Mouse (Mus musculus) thymus, postnatal 14 days (tissue): ENCODE measurements around the gene Rnf185.

Experiments used
- DNase-seq: peaks from one replicate; pipeline ENCODE4 v3.0.0; 2021

Gene Rnf185

DNA sequence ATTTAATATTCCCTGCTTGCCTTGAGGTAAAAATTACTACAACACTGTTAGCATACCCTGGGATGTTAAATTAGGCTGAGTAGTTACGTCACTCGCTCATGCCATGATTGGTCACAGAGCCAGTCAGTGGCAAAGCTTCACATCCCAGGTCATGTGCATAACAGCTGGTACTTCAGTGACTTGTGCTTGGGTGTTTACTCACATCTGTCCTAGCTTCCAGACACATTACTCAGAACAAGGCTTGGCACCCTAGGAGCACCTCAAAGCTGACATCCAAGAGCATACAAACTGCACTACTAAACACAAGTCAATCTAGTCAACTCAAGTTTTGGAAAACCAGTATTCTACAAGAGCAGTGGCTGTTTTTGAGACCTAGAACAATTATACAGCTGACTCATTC, 9.1 kb downstream of the Rnf185 start:
- DNase-seq: no peak

DNA sequence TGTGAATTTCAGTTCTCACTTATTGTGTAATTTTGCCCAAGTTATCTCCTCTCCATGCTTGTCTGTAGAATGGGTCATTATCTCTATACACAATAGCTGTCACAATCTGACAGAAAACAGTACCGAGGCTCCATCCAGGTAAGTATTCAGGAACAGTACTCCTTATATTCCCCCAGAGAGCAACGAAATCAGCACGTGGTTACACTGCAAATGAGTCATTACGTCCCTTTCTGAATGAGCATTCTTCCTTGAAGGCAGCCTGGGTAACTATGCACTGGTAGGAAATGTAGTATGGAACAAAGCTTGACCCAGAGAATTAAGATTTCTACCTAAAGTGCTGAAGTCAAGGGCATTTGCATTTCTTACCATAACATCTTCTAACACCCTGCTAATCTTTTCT, 9.5 kb downstream of the Rnf185 start:
- DNase-seq: no peak

DNA sequence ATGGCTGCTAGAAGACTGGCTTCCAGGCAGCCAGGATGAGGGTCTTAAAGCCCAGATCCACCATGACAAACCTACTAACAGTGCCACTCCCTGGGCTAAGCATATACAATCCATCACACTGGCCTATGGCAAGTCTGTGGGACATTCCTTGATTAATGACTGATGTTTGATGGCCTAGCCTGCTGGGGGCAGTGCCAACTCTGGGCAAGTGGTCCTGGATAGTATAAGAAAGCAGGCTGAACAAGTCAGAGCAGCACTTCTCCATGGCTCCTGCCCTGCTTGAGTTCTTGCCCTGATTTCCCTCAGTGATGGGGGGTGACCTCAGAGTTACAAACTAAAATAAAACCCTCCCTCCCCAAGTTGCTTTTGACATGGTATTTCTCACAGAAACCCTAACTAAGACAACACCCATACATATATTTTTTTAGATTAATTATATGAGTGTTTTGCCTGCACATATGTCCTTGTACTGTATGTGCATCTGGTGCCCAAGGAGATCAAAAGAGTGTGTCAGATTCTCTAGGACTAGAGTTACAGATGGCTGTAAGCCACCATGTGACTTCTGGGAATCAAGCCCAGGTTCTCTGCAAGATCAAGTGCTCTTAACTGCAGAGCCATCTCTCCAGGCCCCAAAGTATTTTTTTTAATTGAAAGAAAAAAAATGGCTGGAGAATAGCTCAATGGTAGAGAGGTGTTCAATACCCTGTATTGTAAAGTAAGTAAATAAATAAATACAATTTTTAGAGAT, 10.3 kb downstream of the Rnf185 start:
- DNase-seq: no peak

DNA sequence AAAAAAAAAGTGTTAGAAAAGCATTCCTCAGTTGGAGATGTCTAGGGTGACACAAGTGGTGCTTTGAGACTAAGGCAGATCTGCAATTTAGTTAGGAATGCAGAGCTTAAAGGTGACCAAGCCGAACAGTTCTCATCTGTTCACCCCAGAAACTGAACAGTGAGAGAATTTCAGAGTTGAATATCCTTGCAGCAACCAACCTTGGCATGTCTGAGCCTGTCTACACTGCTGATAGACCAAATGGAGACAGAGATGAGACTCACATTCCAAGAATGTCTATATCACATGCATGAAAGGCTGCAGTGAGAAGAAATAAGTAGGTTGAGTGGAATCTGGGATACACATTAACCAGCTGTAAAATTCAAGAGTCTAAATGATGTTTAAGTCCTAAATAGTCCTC, 14.5 kb downstream of the Rnf185 start:
- no peak for DNase-seq

DNA sequence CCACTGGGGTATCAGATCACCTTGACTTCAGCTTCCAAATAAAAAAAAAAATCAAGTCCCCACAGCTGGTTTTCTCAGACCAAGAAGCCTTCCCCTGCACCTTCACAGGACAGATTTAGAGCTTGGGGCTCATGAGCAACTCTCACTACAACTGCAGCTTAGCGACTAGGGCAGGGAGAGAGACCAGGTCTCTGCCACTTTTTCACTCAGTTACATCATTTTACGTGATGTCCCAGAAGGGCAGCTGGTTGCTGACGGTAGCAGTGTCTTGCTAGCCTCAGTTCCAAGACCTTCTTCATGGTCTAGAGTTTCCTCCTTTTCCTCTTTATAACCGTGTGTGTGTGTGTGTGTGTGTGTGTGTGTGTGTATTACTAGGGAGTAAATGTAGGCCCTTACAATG, 18.4 kb downstream of the Rnf185 start:
- no peak for DNase-seq

DNA sequence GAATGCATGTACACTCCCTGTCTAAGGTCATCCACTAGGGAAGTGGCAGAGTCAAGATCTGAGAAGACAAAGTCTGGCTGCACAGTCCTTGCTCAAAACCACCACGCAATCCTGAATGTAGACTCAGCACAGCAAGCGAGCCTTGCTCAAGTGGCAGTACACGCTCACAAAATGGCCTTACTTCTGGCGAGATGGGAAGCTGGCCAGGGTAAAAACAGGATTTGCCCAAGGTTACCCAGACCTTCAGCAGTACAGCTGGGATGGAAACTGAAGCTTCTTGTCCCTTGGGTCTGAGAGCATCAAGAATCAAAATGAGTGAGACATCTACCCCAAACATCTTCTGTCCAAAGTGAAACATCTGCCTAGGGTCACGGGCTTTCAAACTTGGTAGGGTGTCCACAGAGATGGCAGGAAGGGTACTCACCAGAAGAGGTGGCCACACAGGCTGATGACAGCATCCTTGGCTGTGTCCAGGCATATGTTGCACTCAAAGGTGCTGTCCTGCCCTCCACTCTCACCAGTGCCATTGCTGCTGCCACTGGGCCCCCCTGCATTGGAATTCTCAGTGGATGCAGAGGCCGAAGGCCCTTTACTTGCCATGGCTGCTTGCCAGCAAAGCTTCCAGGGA, 20.1 kb downstream of the Rnf185 start:
- no peak for DNase-seq

DNA sequence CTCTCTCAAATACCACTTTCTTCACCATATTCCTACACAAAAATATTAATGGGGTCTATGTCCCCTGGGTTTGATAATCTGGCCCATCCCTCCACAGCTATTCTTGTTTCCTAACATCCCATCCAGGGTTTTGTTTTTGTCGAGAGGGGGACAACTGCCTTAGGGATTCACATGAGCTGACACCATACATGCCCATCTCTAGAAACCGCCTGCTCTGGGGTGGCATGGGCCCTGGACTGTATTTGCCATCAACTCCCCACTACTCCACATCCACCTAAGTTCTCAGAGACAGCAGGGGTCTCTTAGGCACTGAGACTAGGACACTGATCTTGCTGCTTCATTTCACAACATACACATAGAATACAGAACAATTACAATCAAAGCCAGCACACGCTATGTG, 20.6 kb downstream of the Rnf185 start:
- no peak for DNase-seq

DNA sequence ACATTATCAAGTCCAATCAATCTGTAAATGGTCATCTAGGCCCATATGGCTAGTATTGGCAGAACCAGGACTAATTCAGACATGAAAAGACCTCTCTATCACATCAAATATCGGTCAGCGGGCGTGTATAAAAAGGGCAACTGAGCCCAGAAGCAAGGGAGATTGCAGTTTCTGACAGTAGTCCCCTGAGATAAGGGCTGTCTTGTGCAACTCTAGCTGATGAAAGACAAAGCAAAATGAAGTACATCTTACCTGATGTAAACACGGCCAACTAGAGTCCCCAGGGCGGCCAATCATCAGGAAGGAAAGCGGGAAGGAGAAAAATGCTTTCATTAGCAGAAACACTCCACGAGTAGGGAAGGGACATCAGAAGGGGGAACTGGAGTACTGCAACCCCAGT, 23.5 kb downstream of the Rnf185 start:
- no peak for DNase-seq

DNA sequence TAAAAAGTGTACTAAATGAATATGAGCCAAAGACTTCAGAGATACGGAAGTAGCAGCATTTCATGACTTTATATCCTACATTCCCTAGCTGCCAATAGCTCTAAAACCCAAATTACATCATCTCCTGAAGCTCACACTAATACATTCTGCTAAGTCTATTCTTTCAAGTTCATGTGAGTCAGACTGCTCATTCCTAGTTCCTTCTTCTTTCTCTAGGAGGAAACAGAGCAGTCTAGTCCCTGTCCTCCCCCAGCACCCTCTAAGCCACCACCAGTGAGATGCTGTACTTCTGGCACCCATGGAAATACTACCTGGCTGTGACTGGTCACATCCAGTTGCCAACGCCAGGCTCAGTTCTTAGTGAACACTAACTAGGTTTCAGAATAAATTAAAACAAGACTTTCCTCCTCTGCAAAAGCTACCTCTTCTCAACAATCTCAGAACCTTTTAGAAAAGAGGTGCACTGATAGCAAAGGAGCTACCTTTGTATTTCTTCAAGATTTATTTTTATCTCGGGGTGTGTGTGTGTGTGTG, 24.4 kb downstream of the Rnf185 start:
- DNase-seq: no peak

DNA sequence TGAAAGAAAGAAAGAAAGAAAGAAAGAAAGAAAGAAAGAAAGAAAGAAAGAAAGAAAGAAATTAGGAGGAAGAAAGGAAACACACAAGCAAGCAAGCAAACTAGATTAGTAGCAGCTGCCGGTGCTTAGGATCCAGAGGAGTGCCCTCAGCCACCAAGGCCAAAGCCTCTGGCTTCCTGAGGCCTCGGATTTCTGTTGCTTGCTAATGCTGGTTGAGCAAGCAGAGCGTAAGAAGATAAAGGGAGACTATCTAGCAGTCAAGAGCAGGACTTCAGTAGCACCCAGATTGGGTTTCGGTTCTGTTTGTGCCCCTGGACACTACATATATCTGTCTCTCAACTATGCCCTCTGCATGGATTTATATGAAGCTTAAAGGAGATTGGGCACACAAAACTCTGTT, 29.9 kb downstream of the Rnf185 start:
- no peak for DNase-seq

DNA sequence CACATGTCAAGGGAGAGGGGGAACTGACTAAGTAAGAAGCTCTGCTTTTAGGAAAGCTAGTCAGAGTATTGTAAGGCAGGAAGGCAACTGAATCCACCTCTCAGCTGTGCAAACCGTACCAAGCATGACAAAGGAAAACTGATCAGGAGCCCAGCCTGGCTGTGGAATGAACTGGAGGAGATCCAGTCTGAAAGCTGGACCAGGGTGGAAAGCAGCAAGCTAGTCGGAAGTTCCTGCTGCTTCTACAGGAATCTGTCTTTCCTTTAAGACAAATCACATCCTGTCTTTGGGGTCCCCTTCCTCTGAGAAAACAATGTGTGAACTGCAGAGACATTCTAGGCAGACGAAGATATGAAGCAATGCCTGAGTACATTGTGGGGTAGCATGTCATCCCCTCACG, 33.4 kb downstream of the Rnf185 start:
- DNase-seq: no peak

DNA sequence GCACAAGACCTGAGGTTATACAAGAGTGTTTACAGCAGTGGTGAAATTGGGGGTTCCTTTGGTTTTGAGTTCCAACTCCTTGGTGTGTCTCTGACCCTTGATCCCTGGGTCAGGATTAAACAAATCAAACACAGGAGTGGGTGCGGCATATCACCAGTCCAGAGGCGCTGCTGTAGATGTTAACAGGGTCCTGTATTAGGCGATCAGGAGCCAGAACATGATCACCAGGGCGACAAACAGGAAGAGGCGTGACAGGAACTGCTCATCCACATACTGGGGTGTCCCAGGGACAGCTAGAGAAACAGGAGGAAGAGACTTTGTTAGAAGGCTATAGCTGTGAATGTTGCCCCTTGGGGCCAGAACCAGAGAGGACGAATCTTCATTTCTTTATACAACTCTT, 34.4 kb downstream of the Rnf185 start:
- DNase-seq: no peak

DNA sequence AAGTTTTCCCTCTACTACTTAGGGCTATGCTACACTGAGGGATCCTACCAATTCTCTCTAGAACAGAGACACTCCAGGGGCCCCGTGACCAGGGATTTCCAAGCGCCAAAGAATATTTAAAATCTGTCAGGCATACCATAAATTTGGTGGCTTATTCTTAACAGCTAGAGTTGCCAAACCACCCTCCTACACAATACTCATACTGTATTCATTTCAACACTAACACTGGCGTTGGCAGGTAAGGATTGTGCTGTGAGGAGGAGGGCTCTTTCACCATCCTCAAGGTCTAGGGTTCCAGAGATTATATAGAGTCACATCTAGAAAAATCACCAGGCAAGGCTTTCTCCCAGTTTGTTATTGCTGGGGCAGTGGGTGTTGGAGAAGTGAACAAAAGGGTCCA, 35.8 kb downstream of the Rnf185 start:
- no peak for DNase-seq

DNA sequence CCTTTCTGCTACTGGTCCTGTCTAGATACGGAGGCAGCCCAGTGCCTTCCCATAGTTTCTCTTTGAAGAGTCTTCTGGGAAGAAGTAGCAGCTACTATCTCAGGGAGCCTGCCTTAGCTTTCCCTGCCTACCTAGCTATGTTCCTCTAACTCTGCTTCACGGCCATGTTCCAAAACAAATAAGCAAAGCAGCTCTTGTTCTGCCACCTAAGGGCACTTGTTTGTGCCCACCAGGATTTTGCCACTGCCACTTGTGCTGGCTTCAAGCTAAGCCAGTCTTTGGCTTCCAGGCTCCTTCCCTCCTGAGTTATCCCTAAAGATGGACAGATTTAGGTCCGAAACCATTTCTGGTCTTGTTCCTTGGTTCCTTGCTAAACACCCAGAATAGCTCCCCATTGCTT, 40.1 kb downstream of the Rnf185 start:
- no peak for DNase-seq

DNA sequence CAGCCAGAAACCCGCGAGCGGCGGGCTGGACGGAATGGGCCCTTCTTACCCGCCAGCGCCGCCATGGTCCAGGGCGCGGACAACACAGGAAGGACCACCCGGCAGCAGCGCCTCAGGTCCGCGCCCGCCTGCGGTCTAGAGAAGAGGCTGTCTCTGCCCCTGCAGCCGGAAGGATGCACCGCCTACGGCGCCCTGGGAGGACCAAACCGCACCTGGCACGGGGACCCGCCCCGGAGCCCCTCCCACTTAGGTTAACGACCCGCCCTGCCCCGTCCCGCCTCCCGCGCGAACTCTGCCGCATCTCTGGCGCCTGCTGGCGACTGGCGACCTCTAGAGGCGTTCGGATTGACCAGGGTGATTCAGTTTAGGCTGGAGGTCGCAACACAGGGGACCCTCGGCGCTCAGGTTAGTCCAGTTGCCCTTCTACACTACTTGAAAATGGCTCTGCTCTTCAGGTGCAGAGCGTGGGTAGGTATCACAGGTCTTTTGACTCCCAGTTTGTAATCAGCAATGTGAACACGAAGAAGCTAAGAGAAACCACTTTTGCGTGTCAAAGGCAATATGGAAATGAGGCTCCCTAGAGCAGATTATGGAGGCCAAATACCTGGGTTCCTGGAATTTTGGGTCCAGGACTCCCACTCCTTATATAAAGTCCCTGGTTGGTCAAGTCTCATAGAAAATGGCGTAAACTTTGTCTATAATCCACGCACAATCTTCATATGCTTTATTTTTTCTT, 43.0 kb downstream of the Rnf185 start, which contains the start of gene Limk2:
TSS of gene Limk2 (minus strand) at position 193 of the 736 bp plus-strand sequence.
- DNase-seq: peak; percentile 98

DNA sequence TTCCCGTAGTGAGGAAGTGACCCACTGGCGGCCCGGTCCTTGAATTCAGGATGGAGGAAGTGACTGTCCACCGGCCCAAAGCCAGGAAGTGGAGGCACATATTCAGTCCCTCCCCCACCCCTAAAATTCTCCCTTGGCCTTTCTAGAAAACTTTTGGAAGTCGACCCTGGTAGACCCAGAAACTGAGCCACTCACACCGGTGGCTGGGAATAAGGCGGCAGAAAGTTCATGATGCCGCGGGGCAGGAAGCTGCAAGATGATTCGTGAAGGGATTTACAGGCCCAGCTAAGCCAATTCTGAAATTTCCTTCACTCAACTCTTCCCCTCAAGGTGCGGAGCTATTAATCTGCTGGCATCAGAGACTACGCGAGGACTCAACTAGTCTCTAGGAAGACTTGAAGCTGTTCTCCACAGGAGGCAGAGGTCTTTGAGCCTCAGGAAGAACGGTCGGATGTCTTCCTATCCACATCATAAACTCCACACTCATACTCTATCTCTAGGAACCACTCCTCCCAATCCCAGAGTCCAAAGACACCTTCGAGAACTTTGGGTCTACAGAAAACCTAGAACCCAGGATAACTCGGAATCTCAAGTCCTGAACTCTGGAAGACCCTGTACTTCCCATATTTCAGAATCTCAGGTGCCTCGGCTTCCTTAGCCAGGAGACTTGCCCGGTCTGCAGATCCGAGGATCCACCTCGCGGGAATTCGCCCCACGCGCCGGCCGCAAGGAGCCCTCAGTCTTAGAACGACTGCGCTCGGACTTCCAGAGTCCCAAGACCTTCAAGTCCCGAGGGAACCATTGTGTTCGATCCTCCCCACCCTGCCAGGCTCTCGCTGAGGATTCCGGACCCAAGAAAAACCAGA, 43.8 kb downstream of the Rnf185 start:
- peak; percentile 20 for DNase-seq

DNA sequence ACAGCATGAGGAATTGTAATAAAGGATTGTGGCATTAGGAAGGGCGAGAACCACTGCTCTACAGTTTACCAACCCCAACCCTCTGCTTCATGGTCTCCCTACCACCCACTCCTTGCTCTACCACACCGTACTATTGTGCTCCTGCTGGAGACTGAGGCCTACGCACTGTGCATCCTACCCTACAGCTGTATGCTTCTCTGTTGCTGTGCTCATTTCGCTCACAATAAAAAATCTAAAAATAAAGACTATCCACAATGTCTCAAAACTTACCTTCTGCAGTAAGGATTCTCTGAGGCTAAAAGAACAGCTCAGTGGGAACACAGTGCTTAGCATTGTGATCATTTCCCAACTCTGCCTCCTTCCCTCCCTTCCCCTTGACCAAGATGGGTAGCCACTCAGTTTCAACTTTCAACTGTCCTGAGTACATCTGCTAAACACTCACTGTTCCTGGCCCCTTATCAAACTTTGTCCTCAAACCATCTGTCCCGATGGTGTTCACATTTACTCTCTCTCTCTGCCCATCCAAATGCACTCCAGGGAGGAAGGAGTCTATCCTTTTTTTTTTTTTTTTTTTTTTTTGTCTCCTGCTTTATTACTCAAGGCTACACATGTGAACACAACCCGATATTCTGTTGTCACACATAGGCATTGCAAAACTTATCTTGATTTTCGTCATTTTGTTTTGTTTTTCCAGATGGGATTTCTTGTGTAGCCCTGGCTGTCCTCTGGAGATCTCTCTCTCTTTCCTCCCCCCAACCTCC, 47.7 kb downstream of the Rnf185 start:
- no peak for DNase-seq

DNA sequence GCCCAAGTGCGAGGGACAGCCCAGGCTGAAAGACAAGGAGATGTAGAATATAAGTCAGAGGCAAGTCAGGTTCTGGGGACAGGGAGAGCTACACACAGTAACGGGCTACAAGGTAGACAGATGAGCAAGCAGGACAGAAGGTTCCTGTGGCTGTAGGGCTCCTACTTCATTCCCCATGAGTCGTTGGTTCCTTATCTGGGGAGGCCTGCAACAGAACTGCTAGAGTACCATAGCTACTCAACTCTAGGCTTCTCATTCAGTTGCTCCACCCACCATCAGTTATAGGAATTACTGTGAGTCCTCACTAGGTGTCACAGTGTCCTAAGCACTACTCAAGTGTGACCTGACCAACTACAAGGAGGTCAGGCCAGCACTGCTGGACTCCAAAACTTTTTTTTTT, 49.1 kb downstream of the Rnf185 start:
- DNase-seq: no peak

DNA sequence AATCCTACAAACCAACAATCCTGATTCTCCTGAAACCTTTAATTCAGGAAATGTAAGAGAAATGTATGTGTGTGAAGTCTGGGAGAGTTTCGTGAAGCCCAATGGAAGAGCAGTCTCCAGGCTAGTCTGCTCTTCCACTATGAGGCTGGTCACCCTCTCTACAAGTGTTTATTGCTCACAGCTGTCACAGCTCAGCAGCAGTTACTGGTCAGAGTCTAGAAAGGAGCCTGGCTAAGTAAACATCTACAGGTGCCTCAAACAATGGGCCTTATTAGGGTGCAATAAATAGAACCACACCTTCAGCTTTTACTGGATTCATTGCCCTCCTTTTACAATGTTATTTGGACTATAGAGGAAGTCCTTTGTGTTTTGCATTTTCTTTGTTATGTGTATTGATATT, 53.8 kb downstream of the Rnf185 start:
- no peak for DNase-seq

DNA sequence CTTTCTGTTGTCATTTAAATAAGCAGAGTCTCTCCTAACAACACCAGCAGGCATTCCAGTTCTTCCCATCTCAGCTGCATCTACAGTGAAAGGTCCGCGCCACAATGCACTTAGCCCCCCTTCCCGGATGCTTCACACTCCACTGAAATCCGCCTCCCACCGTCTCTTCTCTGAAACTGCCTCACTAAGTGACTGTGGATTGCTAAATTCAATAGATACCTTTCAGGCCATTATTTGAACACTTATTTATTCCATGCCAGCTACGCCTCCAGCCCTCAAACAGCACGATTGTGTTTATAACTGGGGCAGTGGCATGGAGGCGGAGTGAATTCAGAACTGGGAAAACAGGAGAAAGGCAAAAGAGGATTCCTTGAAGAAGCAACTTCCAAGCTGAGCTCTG, 55.6 kb downstream of the Rnf185 start:
- DNase-seq: no peak

DNA sequence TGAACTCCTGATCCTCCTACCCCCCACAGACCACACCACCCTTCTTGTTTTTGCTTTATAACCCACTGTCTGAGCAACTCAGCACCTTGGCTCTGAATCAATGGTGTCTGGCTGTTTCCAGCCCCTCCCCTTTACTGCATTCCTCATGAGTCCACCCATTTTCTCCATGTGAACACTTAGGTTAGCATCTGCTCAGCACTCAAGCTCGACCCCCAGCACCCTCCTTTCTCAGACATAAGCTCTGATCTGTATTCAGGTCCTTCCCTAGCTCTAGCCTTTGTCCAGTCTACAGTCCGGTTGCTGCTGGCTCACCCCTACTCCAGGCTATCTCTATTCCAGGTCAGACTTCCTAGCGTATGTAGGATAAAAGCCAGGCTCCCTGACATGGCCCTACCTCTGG, 56.1 kb downstream of the Rnf185 start:
- no peak for DNase-seq

DNA sequence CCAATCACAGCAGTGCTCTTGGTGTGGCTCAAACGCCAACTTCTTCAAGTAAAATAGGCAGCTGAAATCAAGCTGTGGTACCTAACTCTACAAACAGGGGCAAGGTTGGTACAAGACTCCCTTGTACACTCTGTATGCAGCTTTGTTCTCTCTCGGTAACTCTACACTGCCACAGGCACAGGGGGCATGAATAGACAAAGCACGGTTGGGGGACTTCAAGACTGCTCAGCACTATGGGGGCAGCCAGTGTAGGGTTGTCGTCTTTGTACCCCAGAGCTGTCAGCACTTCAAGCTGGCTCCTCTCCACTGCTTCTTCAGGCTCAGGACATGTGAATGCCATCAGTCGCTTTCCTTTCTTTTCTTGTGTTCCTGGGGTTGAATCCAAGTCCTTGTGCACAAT, 57.6 kb downstream of the Rnf185 start:
- DNase-seq: no peak
